Mouse (Mus musculus) mature B cell (primary cell): Measurements from ENCODE around the gene Efcc1.

Source experiments
- in situ Hi-C: fragments of 300-500 bp; cut with MboI; formaldehyde crosslinking; loops from 2 replicates; pipeline ENCODE4 v1.14.3; 2019

Efcc1 gene

GRCm38 (mm10) chr6:87730591-87731462 lies at the start of gene Efcc1:
Efcc1 (plus strand) TSS chr6:87730869.
- in situ Hi-C loops, result no loop called here

GRCm38 (mm10) chr6:87695947-87696346 lies 34.7 kb upstream of the Efcc1 start:
- in situ Hi-C loops, result no loop called here

GRCm38 (mm10) chr6:87696544-87696943 lies 34.1 kb upstream of the Efcc1 start:
- in situ Hi-C loops, result no loop called here

- in situ Hi-C loops, result no loop called here
Measured at GRCm38 (mm10) chr6:87706246-87706645, 24.4 kb upstream of the Efcc1 start.

- in situ Hi-C loops, result no loop called here
Measured at GRCm38 (mm10) chr6:87712311-87712710, 18.4 kb upstream of the Efcc1 start.

- in situ Hi-C loops, result no loop called here
Measured at GRCm38 (mm10) chr6:87714091-87714490, 16.6 kb upstream of the Efcc1 start.

- in situ Hi-C loops, result no loop called here
Measured at GRCm38 (mm10) chr6:87722631-87723030, 8.0 kb upstream of the Efcc1 start.

- in situ Hi-C loops, result no loop called here
Measured at GRCm38 (mm10) chr6:87725267-87725912, 5.3 kb upstream of the Efcc1 start.

- in situ Hi-C loops, result no loop called here
Measured at GRCm38 (mm10) chr6:87728102-87728501, 2.6 kb upstream of the Efcc1 start.

- in situ Hi-C loops, result no loop called here
Measured at GRCm38 (mm10) chr6:87730141-87730540, 528 bp upstream of the Efcc1 start.

GRCm38 (mm10) chr6:87731463-87732095 lies 910 bp downstream of the Efcc1 start:
- in situ Hi-C loops, result no loop called here

- in situ Hi-C loops, result no loop called here
Measured at GRCm38 (mm10) chr6:87732151-87733011, 1.7 kb downstream of the Efcc1 start.

- in situ Hi-C loops, result no loop called here
Measured at GRCm38 (mm10) chr6:87733131-87733930, 2.7 kb downstream of the Efcc1 start.

GRCm38 (mm10) chr6:87734136-87734535 lies 3.5 kb downstream of the Efcc1 start:
- in situ Hi-C loops, result no loop called here

- in situ Hi-C loops, result no loop called here
Measured at GRCm38 (mm10) chr6:87736923-87737322, 6.3 kb downstream of the Efcc1 start.

- in situ Hi-C loops, result no loop called here
Measured at GRCm38 (mm10) chr6:87737921-87738626, 7.4 kb downstream of the Efcc1 start.

GRCm38 (mm10) chr6:87739898-87740297 lies 9.2 kb downstream of the Efcc1 start:
- in situ Hi-C loops, result no loop called here

- in situ Hi-C loops, result no loop called here
Measured at GRCm38 (mm10) chr6:87740496-87740895, 9.8 kb downstream of the Efcc1 start.

GRCm38 (mm10) chr6:87741978-87742377 lies 11.3 kb downstream of the Efcc1 start:
- in situ Hi-C loops, result no loop called here

- in situ Hi-C loops, result no loop called here
Measured at GRCm38 (mm10) chr6:87742804-87743203, 12.1 kb downstream of the Efcc1 start.
